Mouse (Mus musculus): ENCODE data around the gene Mgst2. TPM values are rescaled to one million over a fixed set of nuclear protein-coding genes. Genes with fewer than 3 reads are reported as not detected.

The Mgst2 gene
- polyA plus RNA-seq, 3 experiments from 2014 or later, result 13.4 to 184 (median 82.2) TPM

Other genes starting within 250 kb of the Mgst2 start
- 10 to 100 TPM; 24.0 to 37.7 (median 30.3) TPM for gene Naa15, start 245.2 kb upstream of the Mgst2 start, polyA plus RNA-seq (2017; shearing (Covaris generic))
- gene Rab33b, start 176.4 kb upstream of the Mgst2 start, polyA plus RNA-seq (2017; shearing (Covaris generic)), result 10 to 100 TPM; 16.4 to 25.1 (median 22.3) TPM
- gene Setd7, start 99.5 kb upstream of the Mgst2 start, polyA plus RNA-seq (2017; shearing (Covaris generic)), result 10 to 100 TPM in 2 of 3 experiments, 1 to 10 TPM in 1; 5.3 to 12.1 (median 11.6) TPM

All from inflammation-experienced regulatory T-cells, adult 6 months (primary cell).